Mouse (Mus musculus): ENCODE measurements around the gene Zfp790.

DNA sequence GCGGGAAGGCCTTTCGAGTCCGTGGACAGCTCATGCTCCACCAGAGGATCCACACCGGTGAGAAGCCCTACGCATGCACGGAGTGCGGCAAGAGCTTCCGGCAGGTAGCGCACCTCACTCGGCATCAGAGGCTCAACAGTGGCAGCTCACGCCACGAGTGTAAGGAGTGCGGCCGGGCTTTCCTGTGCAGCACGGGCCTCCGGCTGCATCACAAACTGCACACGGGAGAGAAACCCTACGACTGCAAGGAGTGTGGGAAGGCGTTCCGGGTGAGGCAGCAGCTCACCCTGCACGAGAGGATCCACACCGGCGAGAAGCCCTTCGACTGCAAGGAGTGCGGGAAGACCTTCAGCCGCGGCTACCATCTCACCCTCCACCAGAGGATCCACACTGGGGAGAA is 23.0 kb upstream of the Zfp790 start:
- TF ChIP-seq CHD2 (IDR thresholded peaks at IDR 0.05; ENCODE audit: low read depth, low read length) (no peak), HCFC1 (IDR thresholded peaks at IDR 0.05; ENCODE audit: borderline replicate concordance, insufficient read depth, low read length) (no peak), ZNF384 (IDR thresholded peaks at IDR 0.05; ENCODE audit: low read depth, low read length) (no peak)
